In the genomic region with DNA sequence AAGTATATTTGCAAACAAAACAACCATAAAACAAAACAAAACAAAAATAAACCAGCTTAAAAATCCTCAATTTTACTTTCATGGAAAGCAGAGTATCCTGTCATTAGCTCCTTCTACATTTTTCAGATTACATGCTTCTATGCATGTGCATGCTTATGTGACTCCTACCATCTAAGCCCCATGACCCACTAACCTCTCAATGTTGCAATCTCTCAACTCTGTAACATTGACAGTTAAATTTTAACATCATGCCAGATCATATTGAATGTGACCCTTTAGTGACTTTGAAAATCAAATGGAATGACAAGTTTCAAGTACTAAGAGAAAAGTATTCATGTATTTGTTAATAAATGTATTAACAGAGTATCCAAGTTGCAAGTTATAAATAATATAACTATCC, we compare ENCODE assay signal across 30 mouse cellular contexts.
"Had no signal": no experiment of that assay in that cellular context is flagged by ENCODE, and none has a peak within 500 bp of the region (broad histone marks: within the 10 kb centered on the region; RNA-seq: fewer than 3 reads in every experiment).

No protein-coding gene starts in this region.

- H3K4me2 ChIP-seq: limb, embryonic 12.5 days; limb, embryonic 13.5 days; limb, embryonic 15.5 days; liver, embryonic 12.5 days; liver, embryonic 13.5 days; liver, embryonic 15.5 days; lung, embryonic 14.5 days; lung, embryonic 15.5 days; midbrain, embryonic 11.5 days; midbrain, embryonic 12.5 days; midbrain, embryonic 13.5 days; midbrain, embryonic 15.5 days; neural tube, embryonic 12.5 days had no signal

- ATAC-seq: liver, embryonic 12.5 days; lung, postnatal 0 days; midbrain, embryonic 13.5 days; midbrain, embryonic 15.5 days; midbrain, embryonic 16.5 days had no signal

- H3K9me3 ChIP-seq: limb, embryonic 10.5 days; limb, embryonic 12.5 days; limb, embryonic 13.5 days; limb, embryonic 15.5 days; liver, embryonic 12.5 days; liver, embryonic 13.5 days; liver, embryonic 15.5 days; lung, embryonic 15.5 days; megakaryocyte, embryonic 14.5 days; midbrain, embryonic 10.5 days; midbrain, embryonic 12.5 days; midbrain, embryonic 13.5 days; midbrain, embryonic 15.5 days; neural tube, embryonic 12.5 days had no signal

- H3K4me3 ChIP-seq: left cerebral cortex, adult 2 months; limb, embryonic 10.5 days; limb, embryonic 12.5 days; limb, embryonic 13.5 days; limb, embryonic 15.5 days; liver, embryonic 12.5 days; liver, embryonic 13.5 days; liver, embryonic 15.5 days; lung, embryonic 15.5 days; megakaryocyte, embryonic 14.5 days; midbrain, embryonic 10.5 days; midbrain, embryonic 12.5 days; midbrain, embryonic 13.5 days; midbrain, embryonic 15.5 days; myocyte; neural tube, embryonic 12.5 days had no signal

- DNase-seq: left cerebral cortex, postnatal 4 days; liver, embryonic 13.5 days; lung, adult 18-20 months; lung, adult 2 months; lung, embryonic 14.5 days; lung, postnatal 10 days; lung, postnatal 14 days; lung, postnatal 36 days; lung, postnatal 4 days; midbrain, embryonic 14.5 days had no signal

- H3K9ac ChIP-seq: limb, embryonic 12.5 days; limb, embryonic 13.5 days; limb, embryonic 15.5 days; liver, embryonic 12.5 days; liver, embryonic 13.5 days; liver, embryonic 14.5 days; liver, embryonic 15.5 days; lung, embryonic 14.5 days; lung, embryonic 15.5 days; midbrain, embryonic 12.5 days; midbrain, embryonic 13.5 days; midbrain, embryonic 15.5 days; neural tube, embryonic 12.5 days had no signal

- H3K27me3 ChIP-seq: limb, embryonic 12.5 days; limb, embryonic 13.5 days; limb, embryonic 15.5 days; liver, embryonic 12.5 days; liver, embryonic 13.5 days; liver, embryonic 15.5 days; lung, embryonic 15.5 days; megakaryocyte, embryonic 14.5 days; midbrain, embryonic 12.5 days; midbrain, embryonic 13.5 days; midbrain, embryonic 15.5 days; neural tube, embryonic 12.5 days had no signal

- H3K4me1 ChIP-seq: limb, embryonic 13.5 days; limb, embryonic 15.5 days; liver, embryonic 12.5 days; liver, embryonic 13.5 days; liver, embryonic 15.5 days; lung, embryonic 15.5 days; megakaryocyte, embryonic 14.5 days; midbrain, embryonic 12.5 days; midbrain, embryonic 13.5 days; midbrain, embryonic 15.5 days; neural tube, embryonic 12.5 days had no signal

- H3K27ac ChIP-seq: left cerebral cortex, adult 2 months; limb, embryonic 10.5 days; limb, embryonic 12.5 days; limb, embryonic 13.5 days; limb, embryonic 15.5 days; liver, embryonic 12.5 days; liver, embryonic 13.5 days; liver, embryonic 14.5 days; liver, embryonic 15.5 days; lung, embryonic 15.5 days; macrophage; midbrain, embryonic 10.5 days; midbrain, embryonic 12.5 days; midbrain, embryonic 13.5 days; midbrain, embryonic 15.5 days; neural tube, embryonic 12.5 days had no signal

- H3K36me3 ChIP-seq: limb, embryonic 10.5 days; limb, embryonic 12.5 days; limb, embryonic 13.5 days; limb, embryonic 15.5 days; liver, embryonic 12.5 days; liver, embryonic 13.5 days; liver, embryonic 15.5 days; lung, embryonic 15.5 days; midbrain, embryonic 10.5 days; midbrain, embryonic 12.5 days; midbrain, embryonic 13.5 days; midbrain, embryonic 15.5 days; neural tube, embryonic 12.5 days had no signal
